Mouse (Mus musculus): ENCODE results near the gene Spo11. TPM values are rescaled to one million over a fixed set of nuclear protein-coding genes. Genes with fewer than 3 reads are reported as not detected.

The Spo11 gene
- polyA plus RNA-seq, 1 experiment = 0.17 TPM

- H3K4me3 ChIP-seq (ENCODE audit: insufficient read depth, low read depth, low read length) = no peak overlapping the region
- no peaks in the 10 kb centered on the region for H3K27me3 ChIP-seq (replicated peaks; ENCODE audit: control insufficient read depth, insufficient read depth, low read length)
- H3K36me3 ChIP-seq (ENCODE audit: control insufficient read depth, insufficient read depth, low read length) = no peaks in the 10 kb centered on the region
- H3K4me1 ChIP-seq (ENCODE audit: control insufficient read depth, insufficient read depth, low read length) = no peaks in the 10 kb centered on the region
- no peak overlapping the region for H3K27ac ChIP-seq (ENCODE audit: insufficient read depth, low read depth, low read length)
- DNase-seq = no peak
- WGBS = 79% methylated on average over 4 of the region's 4 CpGs
- TF ChIP-seq POLR2A (IDR thresholded peaks at IDR 0.05; ENCODE audit: low read depth, low read length) (no peak), CTCF (conservative IDR thresholded peaks at IDR 0.05; ENCODE audit: insufficient read depth, insufficient read length, low read depth, low read length) (no peak)
These were observed 61.5 kb downstream of the Spo11 start for GRCm38 (mm10) chr2:173039041-173039440.

GRCm38 (mm10) chr2:173040803-173041202, 63.3 kb downstream of the Spo11 start:
- H3K27me3 ChIP-seq (replicated peaks; ENCODE audit: control insufficient read depth, insufficient read depth, low read length) = no peaks in the 10 kb centered on the region
- H3K4me3 ChIP-seq (ENCODE audit: insufficient read depth, low read depth, low read length) = no peak overlapping the region
- H3K4me1 ChIP-seq (ENCODE audit: control insufficient read depth, insufficient read depth, low read length) = 0 out of 2 replicates have a peak, but pooled peaks cover 4% of the 10 kb centered on the region
- 90% methylated on average over 3 of the region's 3 CpGs for WGBS
- no peak for TF ChIP-seq CTCF (conservative IDR thresholded peaks at IDR 0.05; ENCODE audit: insufficient read depth, insufficient read length, low read depth, low read length)
- TF ChIP-seq POLR2A (IDR thresholded peaks at IDR 0.05; ENCODE audit: low read depth, low read length) = no peak
- no peaks in the 10 kb centered on the region for H3K36me3 ChIP-seq (ENCODE audit: control insufficient read depth, insufficient read depth, low read length)
- H3K27ac ChIP-seq (ENCODE audit: insufficient read depth, low read depth, low read length) = no peak overlapping the region
- no peak for DNase-seq

GRCm38 (mm10) chr2:173041242-173041641, 63.7 kb downstream of the Spo11 start:
- H3K36me3 ChIP-seq (ENCODE audit: control insufficient read depth, insufficient read depth, low read length) = no peaks in the 10 kb centered on the region
- TF ChIP-seq POLR2A (IDR thresholded peaks at IDR 0.05; ENCODE audit: low read depth, low read length) (no peak), CTCF (conservative IDR thresholded peaks at IDR 0.05; ENCODE audit: insufficient read depth, insufficient read length, low read depth, low read length) (no peak)
- 0 out of 2 replicates have a peak, but pooled peaks cover 4% of the 10 kb centered on the region for H3K4me1 ChIP-seq (ENCODE audit: control insufficient read depth, insufficient read depth, low read length)
- peak; percentile 34 for DNase-seq
- no peak overlapping the region for H3K4me3 ChIP-seq (ENCODE audit: insufficient read depth, low read depth, low read length)
- 65% methylated on average over 5 of the region's 5 CpGs for WGBS
- H3K27ac ChIP-seq (ENCODE audit: insufficient read depth, low read depth, low read length) = no peak overlapping the region
- H3K27me3 ChIP-seq (replicated peaks; ENCODE audit: control insufficient read depth, insufficient read depth, low read length) = no peaks in the 10 kb centered on the region

- WGBS = 100% methylated on average over 1 of the region's 1 CpGs
- no peak overlapping the region for H3K27ac ChIP-seq (ENCODE audit: insufficient read depth, low read depth, low read length)
- no peaks in the 10 kb centered on the region for H3K27me3 ChIP-seq (replicated peaks; ENCODE audit: control insufficient read depth, insufficient read depth, low read length)
- no peaks in the 10 kb centered on the region for H3K36me3 ChIP-seq (ENCODE audit: control insufficient read depth, insufficient read depth, low read length)
- no peak for TF ChIP-seq CTCF (conservative IDR thresholded peaks at IDR 0.05; ENCODE audit: insufficient read depth, insufficient read length, low read depth, low read length)
- TF ChIP-seq POLR2A (IDR thresholded peaks at IDR 0.05; ENCODE audit: low read depth, low read length) = no peak
- 0 out of 2 replicates have a peak, but pooled peaks cover 4% of the 10 kb centered on the region for H3K4me1 ChIP-seq (ENCODE audit: control insufficient read depth, insufficient read depth, low read length)
- no peak for DNase-seq
- no peak overlapping the region for H3K4me3 ChIP-seq (ENCODE audit: insufficient read depth, low read depth, low read length)
These were observed 64.4 kb downstream of the Spo11 start for GRCm38 (mm10) chr2:173041893-173042292.

GRCm38 (mm10) chr2:173042504-173043162, 65.1 kb downstream of the Spo11 start:
- no peak overlapping the region for H3K4me3 ChIP-seq (ENCODE audit: insufficient read depth, low read depth, low read length)
- no peak overlapping the region for H3K27ac ChIP-seq (ENCODE audit: insufficient read depth, low read depth, low read length)
- no peaks in the 10 kb centered on the region for H3K27me3 ChIP-seq (replicated peaks; ENCODE audit: control insufficient read depth, insufficient read depth, low read length)
- no peaks in the 10 kb centered on the region for H3K36me3 ChIP-seq (ENCODE audit: control insufficient read depth, insufficient read depth, low read length)
- WGBS = 53% methylated on average over 11 of the region's 11 CpGs
- 0 out of 2 replicates have a peak, but pooled peaks cover 4% of the 10 kb centered on the region for H3K4me1 ChIP-seq (ENCODE audit: control insufficient read depth, insufficient read depth, low read length)
- DNase-seq = no peak
- no peak for TF ChIP-seq POLR2A (IDR thresholded peaks at IDR 0.05; ENCODE audit: low read depth, low read length)

Other genes with a start within 250 kb of the Spo11 start
- 47.6 and 51.2 TPM in 2 replicates for gene Bmp7, start 37.4 kb upstream of the Spo11 start, polyA plus RNA-seq (2012; rRNA removed)
- gene Rae1, start 22.4 kb downstream of the Spo11 start, polyA plus RNA-seq (2012; rRNA removed) = 53.8 and 56.7 TPM in 2 replicates
- gene Rbm38, start 42.8 kb downstream of the Spo11 start, polyA plus RNA-seq (2012; rRNA removed) = 19.9 and 37.9 TPM in 2 replicates
- gene Ctcfl, start 141.8 kb downstream of the Spo11 start, polyA plus RNA-seq (2012; rRNA removed) = 0.03 TPM in 2 replicates
- 648 and 871 TPM in 2 replicates for gene Pck1, start 175.3 kb downstream of the Spo11 start, polyA plus RNA-seq (2012; rRNA removed)
- gene Zbp1, start 241.2 kb downstream of the Spo11 start, polyA plus RNA-seq (2012; rRNA removed) = 3.3 and 7.8 TPM in 2 replicates

All from kidney, adult 2 months (tissue).